Mouse (Mus musculus): Measurements from ENCODE around the gene Atg13. TPM values are rescaled to one million over a fixed set of nuclear protein-coding genes. Genes with fewer than 3 reads are reported as not detected.

The Atg13 gene
- polyA plus RNA-seq, 1 experiment from 2014 or later: 26.6 TPM

Other genes starting within 250 kb of the Atg13 start
- 55.3 and 116 TPM in 2 replicates for gene Ckap5, start 183.8 kb downstream of the Atg13 start, polyA plus RNA-seq (2014; fragmentation: Nextera tagmentation; extraction: Ambion mirVana)
- gene F2, start 74.2 kb downstream of the Atg13 start, polyA plus RNA-seq (2014; fragmentation: Nextera tagmentation; extraction: Ambion mirVana): 0.13 TPM in 1 of 2 replicates, not detected in the other
- 7.4 and 12.5 TPM in 2 replicates for gene Zfp408, start 60.8 kb downstream of the Atg13 start, polyA plus RNA-seq (2014; fragmentation: Nextera tagmentation; extraction: Ambion mirVana)
- 86.9 and 119 TPM in 2 replicates for gene Arhgap1, start 60.7 kb downstream of the Atg13 start, polyA plus RNA-seq (2014; fragmentation: Nextera tagmentation; extraction: Ambion mirVana)
- gene Harbi1, start 276 bp upstream of the Atg13 start, polyA plus RNA-seq (2014; fragmentation: Nextera tagmentation; extraction: Ambion mirVana): 13.3 and 21.2 TPM in 2 replicates
- gene Ambra1, start 19.6 kb upstream of the Atg13 start, polyA plus RNA-seq (2014; fragmentation: Nextera tagmentation; extraction: Ambion mirVana): 13.3 and 20.3 TPM in 2 replicates
- not detected in 2 replicates for gene Chrm4, start 216.7 kb upstream of the Atg13 start, polyA plus RNA-seq (2014; fragmentation: Nextera tagmentation; extraction: Ambion mirVana)
- 1,361 and 1,922 TPM in 2 replicates for gene Mdk, start 221.7 kb upstream of the Atg13 start, polyA plus RNA-seq (2014; fragmentation: Nextera tagmentation; extraction: Ambion mirVana)
- gene Gm9821, start 235.1 kb upstream of the Atg13 start, polyA plus RNA-seq (2014; fragmentation: Nextera tagmentation; extraction: Ambion mirVana): 0.31 and 0.49 TPM in 2 replicates

Data from kidney, embryonic 14.5 days (tissue).